Mouse (Mus musculus) splenic B cell, adult 2 months (primary cell): ENCODE measurements around the gene Qtrt1.
A peak's percentile ranks its signal among the peaks of the same experiment; 100 is the strongest.

Experiments
- DNase-seq: peaks from one replicate; pipeline ENCODE4 v3.0.0-alpha.2; 2011; ENCODE audit warnings: low read depth, low spot score
- H3K27me3 ChIP-seq: 2 replicates; pipeline ENCODE4 v1.6.1; 2012; ENCODE audit warnings: mild to moderate bottlenecking, low read length, moderate library complexity, mixed read lengths; ENCODE audit not compliant: control insufficient read depth, poor library complexity, insufficient read depth, severe bottlenecking
- H3K36me3 ChIP-seq: 2 replicates; pipeline ENCODE4 v1.6.1; 2012; ENCODE audit warnings: mild to moderate bottlenecking, low read length, moderate library complexity, mixed read lengths; ENCODE audit not compliant: control insufficient read depth, poor library complexity, insufficient read depth, severe bottlenecking

Qtrt1 gene

GRCm38 (mm10) chr9:21402764-21403253, 8.8 kb upstream of the Qtrt1 start:
- DNase-seq, result no peak
- peaks cover 10% of the 10 kb centered on the region for H3K36me3 ChIP-seq
- H3K27me3 ChIP-seq, result no peaks in the 10 kb centered on the region

DNA sequence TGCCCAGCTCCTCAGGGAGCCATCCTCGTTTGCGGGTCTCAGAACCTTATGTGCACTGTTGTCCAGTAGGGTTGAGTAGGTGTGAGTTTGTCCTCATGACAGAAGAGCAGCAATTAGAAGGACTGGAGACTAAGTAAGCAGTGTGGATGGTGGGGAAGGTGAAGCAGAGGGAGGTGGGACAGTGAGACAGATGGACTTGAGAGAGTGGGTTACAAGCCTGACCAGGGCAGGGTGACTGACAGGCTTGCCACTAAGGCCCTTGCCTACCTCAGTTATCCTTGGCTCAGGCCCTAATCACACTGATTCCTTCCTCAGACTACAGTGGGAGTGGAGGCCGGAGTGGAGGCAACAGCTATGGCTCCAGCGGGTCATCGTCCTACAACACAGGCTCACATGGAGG, 7.9 kb upstream of the Qtrt1 start:
- H3K36me3 ChIP-seq, result peaks cover 10% of the 10 kb centered on the region
- no peaks in the 10 kb centered on the region for H3K27me3 ChIP-seq

DNA sequence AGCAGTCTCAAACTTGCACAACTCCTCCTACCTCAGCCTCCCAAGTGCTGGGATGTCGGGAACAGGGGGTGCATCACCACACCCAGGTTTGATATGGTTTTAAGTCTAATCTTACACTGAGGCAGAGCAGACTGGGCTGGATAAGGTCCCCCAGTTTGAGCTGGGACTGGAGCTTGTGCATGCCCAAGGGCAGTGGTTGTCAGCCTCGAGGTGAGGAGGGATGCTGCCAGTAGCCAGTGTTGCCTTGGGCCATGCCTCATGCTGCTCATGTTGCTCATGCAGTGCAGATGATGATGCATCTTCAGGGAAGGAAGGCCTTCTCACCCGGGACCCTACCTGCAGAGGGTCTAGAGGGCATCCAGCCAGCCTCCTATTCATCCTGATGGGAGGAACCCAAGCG, 6.1 kb upstream of the Qtrt1 start:
- H3K27me3 ChIP-seq, result no peaks in the 10 kb centered on the region
- peaks cover 8% of the 10 kb centered on the region for H3K36me3 ChIP-seq
- DNase-seq, result no peak

More for the DNA sequence above, 7.9 kb upstream of the Qtrt1 start:
- no peak for DNase-seq

DNA sequence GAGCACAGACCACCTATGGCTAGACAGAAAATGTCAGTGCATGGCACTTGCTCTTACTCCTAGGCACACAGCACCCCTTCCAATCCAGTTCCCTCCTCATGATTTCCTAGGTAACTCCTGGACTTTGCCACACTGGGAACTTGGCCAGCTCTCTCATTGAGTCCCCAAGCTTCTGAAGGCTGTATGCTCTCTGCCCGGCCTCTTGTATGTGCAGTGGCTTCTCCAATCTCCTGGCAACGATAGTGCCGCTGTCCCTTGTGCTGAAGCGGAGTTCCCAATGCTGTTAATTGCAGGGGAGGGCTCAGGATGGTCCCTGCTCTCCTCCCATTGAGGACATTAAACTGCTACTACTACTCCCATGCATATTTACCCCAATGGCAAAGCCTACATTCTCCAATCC, 3.7 kb upstream of the Qtrt1 start:
- no peaks in the 10 kb centered on the region for H3K27me3 ChIP-seq
- peaks cover 5% of the 10 kb centered on the region for H3K36me3 ChIP-seq
- DNase-seq, result no peak

DNA sequence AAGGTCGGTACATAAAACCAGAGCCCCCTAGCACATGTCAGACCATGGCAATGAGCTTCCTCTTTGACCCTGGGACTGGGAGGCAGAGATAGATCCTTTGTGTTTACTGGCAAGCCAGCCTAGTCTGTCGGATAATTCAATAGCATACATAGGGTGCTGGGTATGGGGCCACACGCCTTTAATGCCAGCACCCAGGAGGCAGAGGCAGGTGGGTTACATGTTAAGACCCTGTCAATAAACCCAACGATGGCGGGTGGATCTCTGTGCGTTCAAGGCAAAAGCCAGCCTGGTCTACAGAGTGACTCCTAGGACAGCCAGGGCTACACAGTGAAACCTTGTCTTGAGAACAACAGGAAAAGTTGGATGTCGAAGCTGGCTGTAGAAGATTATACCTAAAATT, 3.0 kb upstream of the Qtrt1 start:
- no peaks in the 10 kb centered on the region for H3K27me3 ChIP-seq
- peaks cover 4% of the 10 kb centered on the region for H3K36me3 ChIP-seq

GRCm38 (mm10) chr9:21409592-21410317, 1.9 kb upstream of the Qtrt1 start:
- Histone ChIP-seq H3K36me3 (0 out of 2 replicates have a peak, but pooled peaks cover 2% of the 10 kb centered on the region), H3K27me3 (no peaks in the 10 kb centered on the region)
- DNase-seq, result peak; percentile 90

More for the DNA sequence above, 3.0 kb upstream of the Qtrt1 start:
- no peak for DNase-seq

GRCm38 (mm10) chr9:21417866-21418265, 6.2 kb downstream of the Qtrt1 start:
- Histone ChIP-seq H3K36me3 (0 out of 2 replicates have a peak, but pooled peaks cover 2% of the 10 kb centered on the region), H3K27me3 (no peaks in the 10 kb centered on the region)
- DNase-seq, result no peak

GRCm38 (mm10) chr9:21419646-21420045, 8.0 kb downstream of the Qtrt1 start:
- 0 out of 2 replicates have a peak, but pooled peaks cover 2% of the 10 kb centered on the region for H3K36me3 ChIP-seq
- no peaks in the 10 kb centered on the region for H3K27me3 ChIP-seq
- no peak for DNase-seq

GRCm38 (mm10) chr9:21424631-21425555, 13.3 kb downstream of the Qtrt1 start, which contains the start of gene Dnm2:
Gene Dnm2 (plus strand): TSS chr9:21424908.
- peaks cover under 1% of the 10 kb centered on the region; the same call in 1 of the 2 replicates for H3K36me3 ChIP-seq
- no peaks in the 10 kb centered on the region for H3K27me3 ChIP-seq

DNA sequence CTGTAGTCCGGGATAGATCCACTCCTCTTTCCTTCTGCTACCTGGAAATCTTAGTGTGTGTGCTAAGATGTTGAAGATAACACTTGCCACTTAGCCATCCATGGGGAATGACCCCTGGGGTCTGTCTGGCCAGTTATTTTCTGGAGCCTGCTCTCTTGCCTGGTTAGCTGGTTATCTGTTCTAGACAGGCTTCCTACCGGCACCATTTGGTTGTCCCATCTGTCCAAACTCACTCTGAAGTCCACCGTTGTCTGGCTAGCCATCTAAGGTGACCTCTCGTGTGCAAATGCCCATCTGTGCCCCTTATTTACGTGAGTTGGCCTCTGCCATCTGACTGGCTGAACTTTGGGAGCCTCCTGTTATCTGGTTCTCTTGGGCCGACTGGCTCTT, 13.9 kb downstream of the Qtrt1 start:
- H3K27me3 ChIP-seq, result no peaks in the 10 kb centered on the region
- DNase-seq, result no peak
- no peaks in the 10 kb centered on the region; the same call in 1 of the 2 replicates for H3K36me3 ChIP-seq

More at GRCm38 (mm10) chr9:21424631-21425555, 13.3 kb downstream of the Qtrt1 start, which contains the start of gene Dnm2:
- peak; percentile 99 for DNase-seq

GRCm38 (mm10) chr9:21426013-21426412, 14.4 kb downstream of the Qtrt1 start:
- DNase-seq, result peak; percentile 32
- Histone ChIP-seq H3K27me3 (no peaks in the 10 kb centered on the region), H3K36me3 (no peaks in the 10 kb centered on the region; the same call in 1 of the 2 replicates)

- DNase-seq, result no peak
- Histone ChIP-seq H3K36me3 (no peaks in the 10 kb centered on the region; the same call in 1 of the 2 replicates), H3K27me3 (no peaks in the 10 kb centered on the region)
These were observed 14.9 kb downstream of the Qtrt1 start for GRCm38 (mm10) chr9:21426525-21426924.

DNA sequence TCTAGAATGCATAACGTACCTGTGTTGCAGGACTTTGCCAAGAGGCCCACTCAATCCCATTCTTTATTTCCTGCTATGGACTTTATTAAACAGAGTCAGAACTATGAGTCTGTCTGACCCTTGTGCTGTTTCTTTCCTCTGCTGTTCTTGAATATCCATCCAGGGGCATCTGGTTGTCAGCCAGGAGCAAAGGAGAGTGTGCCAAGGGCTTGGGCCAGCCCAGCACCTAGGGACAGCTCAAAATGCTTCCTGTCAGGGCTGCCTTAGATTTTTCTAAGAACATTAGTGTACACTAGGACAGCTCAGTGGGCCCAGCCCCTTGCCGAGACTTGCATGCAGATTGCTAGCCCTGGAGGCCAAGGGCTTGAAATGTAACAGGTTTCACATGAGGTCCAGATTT, 16.1 kb downstream of the Qtrt1 start:
- H3K36me3 ChIP-seq, result no peaks in the 10 kb centered on the region; the same call in 1 of the 2 replicates
- H3K27me3 ChIP-seq, result no peaks in the 10 kb centered on the region
- DNase-seq, result no peak

GRCm38 (mm10) chr9:21428178-21428577, 16.5 kb downstream of the Qtrt1 start:
- no peak for DNase-seq
- Histone ChIP-seq H3K36me3 (no peaks in the 10 kb centered on the region; the same call in 1 of the 2 replicates), H3K27me3 (no peaks in the 10 kb centered on the region)
